Mouse (Mus musculus) intestine, postnatal 0 days (tissue): ENCODE measurements at regions not wholly inside any gene's neighbourhood (a gene's known extent, or its start where the extent isn't known, plus 50 kb on each side); places are given as distances from the start of the nearest gene placed in this dataset.

Experiments used
- ATAC-seq: fragments of 200-750 bp; cut with Nextera tagmentation; 2 replicates; pipeline ENCODE4 v1.8.0; 2017; ENCODE audit warnings: mild to moderate bottlenecking, moderate TSS enrichment, moderate library complexity
- H3K27ac ChIP-seq: fragments of 300-500 bp; sonication (generic); 2 replicates; pipeline ENCODE4 v1.5.1; 2014; ENCODE audit warnings: mild to moderate bottlenecking, low read depth, low read length, moderate library complexity
- H3K27me3 ChIP-seq: fragments of 300-500 bp; sonication (generic); replicated peaks from 2 replicates; pipeline ENCODE4 v1.6.1; 2014; ENCODE audit warnings: low read length, mixed read lengths; ENCODE audit not compliant: control insufficient read depth, insufficient read depth
- H3K36me3 ChIP-seq: fragments of 300-500 bp; sonication (generic); 2 replicates; pipeline ENCODE4 v1.6.1; 2014; ENCODE audit warnings: mild to moderate bottlenecking, moderate library complexity; ENCODE audit not compliant: control insufficient read depth, insufficient read depth
- H3K4me1 ChIP-seq: fragments of 300-500 bp; sonication (generic); replicated peaks from 2 replicates; pipeline ENCODE4 v1.6.1; 2014; ENCODE audit warnings: antibody characterized with exemption, low read length, mixed read lengths; ENCODE audit not compliant: control insufficient read depth, insufficient read depth
- H3K4me2 ChIP-seq: fragments of 300-500 bp; sonication (generic); replicated peaks from 2 replicates; pipeline ENCODE4 v1.6.1; 2014; ENCODE audit warnings: low read depth, mild to moderate bottlenecking, moderate library complexity
- H3K4me3 ChIP-seq: fragments of 300-500 bp; sonication (generic); 2 replicates; pipeline ENCODE4 v1.5.1; 2014; ENCODE audit warnings: low read depth, low read length
- H3K9ac ChIP-seq: fragments of 300-500 bp; sonication (generic); 2 replicates; pipeline ENCODE4 v1.6.1; 2014; ENCODE audit warnings: mild to moderate bottlenecking, low read depth, low read length
- H3K9me3 ChIP-seq: fragments of 300-500 bp; sonication (generic); 2 replicates; pipeline ENCODE4 v1.6.1; 2016; ENCODE audit warnings: mixed run types; ENCODE audit not compliant: control insufficient read depth
- CTCF ChIP-seq: sonication (generic); IDR thresholded peaks from 2 replicates; pipeline ENCODE4 v1.5.1; 2016; ENCODE audit warnings: low read depth, mild to moderate bottlenecking, control low read depth, antibody characterized with exemption, moderate library complexity
- WGBS: fragments of 180-500 bp; shearing (Covaris S2); extraction: QIAGEN DNeasy Blood & Tissue Kit; methylation state at CpG from one replicate; pipeline ENCODE4 v1.1.7; 2014; 5-methylcytosine and 5-hydroxymethylcytosine counted together

DNA sequence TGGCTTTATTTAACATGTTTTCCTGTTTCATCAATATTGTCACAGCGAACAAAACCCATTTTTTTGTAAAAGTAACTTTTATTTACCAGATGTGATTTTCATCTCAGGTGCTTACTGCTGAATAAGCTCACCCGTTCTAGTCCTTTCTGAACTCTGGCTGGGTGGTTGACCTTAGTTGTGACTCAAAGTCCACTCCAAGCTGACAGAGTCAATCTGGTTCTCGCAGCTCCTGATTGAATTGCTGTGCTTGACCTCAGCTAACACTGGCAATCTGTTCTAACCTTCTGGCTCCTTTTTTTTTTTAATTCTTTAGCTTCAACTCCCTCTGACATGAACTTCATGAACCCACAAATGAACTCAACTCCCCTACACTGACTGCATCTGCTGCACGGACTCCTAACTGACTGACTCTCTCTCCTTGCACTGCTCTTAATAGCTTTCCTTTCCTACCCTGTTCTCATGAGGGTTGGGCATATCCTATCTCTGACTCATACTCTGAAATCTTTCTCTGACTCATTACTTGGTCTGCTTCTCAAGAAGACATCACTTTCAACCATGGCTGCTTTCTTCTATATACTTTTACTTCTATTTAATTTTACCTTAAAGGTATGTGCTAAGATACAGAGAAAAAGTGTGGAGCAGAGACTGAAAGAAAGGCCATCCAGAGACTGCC is 65.4 kb upstream of the Tacr3 start:
- no peak for TF ChIP-seq CTCF
- Histone ChIP-seq H3K4me3 (no peak overlapping the region), H3K9ac (no peak overlapping the region), H3K27ac (no peak overlapping the region), H3K4me1 (no peaks in the 10 kb centered on the region), H3K36me3 (no peaks in the 10 kb centered on the region), H3K4me2 (no peak overlapping the region), H3K27me3 (no peaks in the 10 kb centered on the region), H3K9me3 (no peaks in the 10 kb centered on the region)
- ATAC-seq: peak; percentile 72
- WGBS: 67% methylated on average over 4 of the region's 4 CpGs
